Mouse (Mus musculus) cerebellum, adult 18-20 months (tissue): ENCODE results near the gene Fam227b.

Experiments used
- DNase-seq, 2 experiments: peaks; one replicate each; pipeline ENCODE4 v3.0.0; 2021

Gene Fam227b

DNA sequence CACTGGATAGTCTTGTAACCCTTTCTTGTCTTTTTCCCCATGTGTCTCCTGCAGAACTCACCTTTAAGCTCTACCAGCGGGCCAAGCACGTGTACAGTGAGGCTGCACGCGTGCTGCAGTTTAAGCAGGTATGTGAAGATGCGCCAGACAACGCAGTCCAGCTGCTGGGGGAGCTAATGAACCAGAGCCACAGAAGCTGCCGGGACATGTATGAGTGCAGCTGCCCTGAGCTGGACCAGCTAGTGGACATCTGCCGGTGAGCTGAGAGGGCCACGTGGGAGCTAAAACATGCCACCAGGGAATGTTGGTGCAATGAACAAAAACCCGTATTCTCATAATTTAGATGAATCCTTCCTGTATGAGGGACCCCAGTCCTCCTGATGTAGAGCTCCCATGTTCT is 176.6 kb downstream of the Fam227b start:
- DNase-seq: no peak

DNA sequence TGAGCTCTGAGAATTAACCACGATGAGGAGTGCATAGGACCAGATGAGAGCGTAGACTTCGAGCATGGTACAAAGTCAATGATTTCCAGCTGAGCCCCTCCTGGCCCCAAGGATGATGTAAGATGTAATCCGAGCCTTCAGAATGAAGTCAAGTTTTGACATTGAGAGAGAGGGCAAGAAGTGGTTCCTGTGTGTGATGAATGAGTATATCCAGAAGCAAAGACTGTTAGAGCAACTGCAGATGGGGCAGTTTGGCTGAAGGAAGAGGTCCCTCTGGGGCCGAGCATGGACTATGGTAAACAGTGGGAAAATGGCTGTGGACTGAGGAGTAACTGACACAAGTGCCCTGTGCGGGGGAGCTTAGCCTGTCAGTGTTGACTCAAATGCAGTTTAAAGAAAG is 178.6 kb downstream of the Fam227b start:
- DNase-seq: no peak

DNA sequence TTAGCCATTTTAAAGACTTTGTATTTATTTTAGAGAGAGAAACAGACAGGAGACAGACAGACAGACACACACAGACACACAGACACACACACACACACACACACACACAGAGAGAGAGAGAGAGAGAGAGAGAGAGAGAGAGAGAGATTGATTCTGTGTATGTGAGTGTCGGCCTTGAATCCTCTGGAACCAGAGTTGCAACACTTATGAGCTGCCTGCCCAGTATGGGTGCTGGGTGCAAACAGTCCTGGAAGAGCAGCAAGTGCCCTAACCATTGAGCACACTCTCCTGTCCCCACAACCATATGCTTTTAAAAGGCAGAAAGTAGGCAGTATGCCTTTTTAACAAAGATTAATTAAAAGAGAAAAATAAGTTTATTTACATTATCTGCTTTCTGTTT is 183.0 kb downstream of the Fam227b start:
- DNase-seq: no peak

DNA sequence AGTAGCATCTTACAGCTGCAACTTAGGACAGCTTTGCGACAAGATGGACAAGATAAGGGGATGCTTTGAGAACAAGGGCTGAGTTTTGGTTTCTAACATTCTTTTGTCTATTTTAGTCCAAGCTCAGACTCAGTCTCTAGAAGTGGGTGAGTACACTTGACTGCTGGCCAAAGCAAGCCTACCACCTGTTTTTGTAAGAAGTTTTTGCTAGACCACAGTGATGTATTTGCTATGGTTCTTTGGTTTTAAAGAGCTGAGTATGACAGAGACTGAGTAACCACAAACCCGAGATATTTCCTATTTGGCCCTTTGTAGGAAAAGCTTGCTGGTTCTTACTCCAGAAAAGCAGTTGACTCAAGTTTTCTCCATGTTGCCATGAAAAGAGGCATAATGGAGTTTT is 203.6 kb downstream of the Fam227b start:
- DNase-seq: no peak

DNA sequence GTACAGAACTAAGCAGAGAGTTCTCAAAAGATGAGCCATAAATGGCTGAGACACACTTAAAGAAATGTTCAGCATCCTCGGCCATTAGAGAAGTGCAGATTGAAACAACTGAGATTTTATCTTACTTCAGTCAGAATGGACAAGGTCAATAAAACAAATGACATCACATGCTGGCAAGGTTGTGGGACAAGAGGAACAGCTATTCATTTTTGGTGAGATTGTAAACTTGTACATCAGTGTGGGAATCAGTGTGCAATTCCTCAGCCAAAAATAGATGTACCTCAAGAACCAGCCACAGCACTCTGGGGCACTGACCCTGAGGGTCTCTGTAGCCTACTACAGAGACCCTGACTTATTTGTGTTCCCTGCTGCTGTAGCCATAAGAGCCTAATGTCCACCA is 208.5 kb downstream of the Fam227b start:
- no peak for DNase-seq

DNA sequence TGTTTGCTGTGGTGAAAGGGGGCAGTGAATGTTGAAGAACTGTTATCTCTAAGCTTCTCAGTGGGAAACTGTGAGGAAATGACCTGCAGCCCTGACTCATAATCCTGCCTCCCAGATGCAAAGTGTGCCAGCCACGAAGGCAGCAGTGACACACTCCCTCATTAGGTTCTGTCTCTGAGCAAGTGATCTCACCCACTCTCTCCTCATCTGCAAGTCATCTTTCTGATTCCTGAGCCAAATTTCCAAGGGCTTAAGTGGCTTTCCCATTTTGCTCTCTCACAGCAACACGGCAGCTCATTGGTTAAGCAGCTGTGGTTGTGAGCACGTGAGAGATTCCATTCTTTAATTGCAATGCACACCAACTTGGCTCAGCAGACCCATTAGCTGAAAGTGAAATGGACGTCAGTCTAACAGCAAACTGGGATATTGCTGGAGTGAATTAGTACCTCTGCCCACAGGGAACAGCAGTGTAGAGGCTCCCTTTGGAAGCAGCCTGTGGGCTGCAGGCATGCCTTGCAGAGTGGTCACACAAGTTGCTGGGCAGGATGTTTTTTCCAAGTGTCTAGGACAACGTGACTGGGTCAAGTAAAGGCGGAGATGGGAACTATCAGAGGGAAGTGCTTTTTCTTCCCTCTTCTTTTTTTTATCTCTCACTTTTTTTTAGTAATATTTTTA is 210.6 kb downstream of the Fam227b start:
- DNase-seq: no peak

DNA sequence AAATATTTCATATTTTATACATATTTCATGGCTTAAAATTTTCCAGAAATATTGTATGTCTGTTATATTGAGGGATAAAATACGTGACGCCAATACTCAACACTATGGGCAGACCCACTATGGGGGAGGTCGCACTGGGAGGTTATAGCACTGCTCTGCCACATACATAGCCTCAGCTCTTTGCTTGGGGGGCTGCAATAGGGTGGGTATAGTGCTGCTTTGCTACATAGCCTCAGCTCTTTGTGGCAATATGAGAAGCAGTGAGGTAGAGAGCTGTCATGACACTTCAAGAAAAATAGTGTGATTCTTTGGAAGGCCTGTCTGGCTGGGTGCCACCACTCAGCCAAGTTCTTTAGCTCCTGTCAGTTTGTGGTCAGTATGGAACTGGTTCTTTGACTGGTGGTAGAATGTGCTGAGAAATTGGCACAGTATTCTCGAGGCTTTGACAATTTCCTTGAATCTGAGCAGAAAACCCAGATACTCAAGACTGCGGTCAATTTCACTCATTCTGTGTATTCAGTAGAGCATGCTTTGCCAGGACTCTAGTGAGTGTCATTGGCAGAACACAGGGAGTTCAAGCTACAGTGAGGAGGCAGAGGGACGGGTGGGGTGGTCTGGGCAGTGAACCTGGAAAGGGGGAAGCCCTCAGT is 212.7 kb downstream of the Fam227b start:
- no peak for DNase-seq

DNA sequence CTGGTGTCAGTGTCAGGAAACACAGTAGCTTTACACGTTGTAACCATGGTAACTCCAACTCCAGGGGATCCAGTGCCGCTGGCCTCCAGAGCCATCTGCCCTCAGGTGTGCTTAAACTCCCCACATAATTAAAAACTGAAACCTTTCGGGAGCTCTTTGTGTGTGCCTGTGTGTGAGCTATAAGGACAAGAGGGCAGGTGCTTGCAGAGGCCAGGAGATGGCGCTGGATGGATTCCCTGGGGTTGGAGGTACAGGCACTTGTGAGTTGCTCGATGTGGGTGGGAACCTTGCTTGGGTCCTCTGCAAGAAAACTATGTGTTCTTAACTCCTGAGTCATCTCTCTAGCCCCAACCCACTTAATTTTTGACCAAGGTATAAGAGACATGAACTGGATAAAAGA is 215.4 kb downstream of the Fam227b start:
- DNase-seq: no peak

DNA sequence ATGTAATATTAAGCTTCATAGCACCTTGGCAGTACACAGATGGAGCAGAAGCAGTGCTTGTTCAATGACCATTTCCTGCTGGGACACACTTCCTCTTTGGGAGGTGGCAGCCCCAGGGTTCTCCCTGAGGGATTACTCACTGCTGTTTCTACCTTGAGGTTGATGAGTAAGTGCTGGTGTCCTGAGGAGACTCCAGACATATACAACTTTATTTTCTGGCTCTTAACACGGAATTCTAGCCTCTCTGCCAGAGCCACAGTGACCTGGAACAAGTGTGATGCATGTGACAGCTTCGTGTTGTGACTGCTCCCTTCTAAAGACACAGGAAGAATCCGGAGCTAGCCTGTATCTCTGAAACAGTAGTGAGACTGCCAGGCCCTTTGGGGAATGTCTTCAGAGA is 217.8 kb downstream of the Fam227b start:
- no peak for DNase-seq
